Mouse (Mus musculus) heart, embryonic 13.5 days (tissue): ENCODE results near the gene Klrk1. TPM values are rescaled to one million over a fixed set of nuclear protein-coding genes. Genes with fewer than 3 reads are reported as not detected.

Experiments used
- ATAC-seq: fragments of 200-750 bp; cut with Nextera tagmentation; 2 replicates; pipeline ENCODE4 v1.8.0; 2017; ENCODE audit warnings: moderate TSS enrichment; ENCODE audit not compliant: insufficient number of reproducible peaks, low FRiP score, low TSS enrichment; ENCODE audit errors: extremely low read depth
- H3K27ac ChIP-seq: fragments of 300-500 bp; sonication (generic); replicated peaks from 2 replicates; pipeline ENCODE4 v1.5.1; 2015; ENCODE audit warnings: moderate library complexity, mild to moderate bottlenecking, inconsistent platforms
- H3K27me3 ChIP-seq: fragments of 300-500 bp; sonication (generic); replicated peaks from 2 replicates; pipeline ENCODE4 v1.6.1; 2015; ENCODE audit warnings: mild to moderate bottlenecking, inconsistent platforms
- H3K36me3 ChIP-seq: fragments of 300-500 bp; sonication (generic); 2 replicates; pipeline ENCODE4 v1.6.1; 2015; ENCODE audit warnings: mild to moderate bottlenecking, inconsistent platforms
- H3K4me1 ChIP-seq: fragments of 300-500 bp; sonication (generic); 2 replicates; pipeline ENCODE4 v1.6.1; 2015; ENCODE audit warnings: inconsistent platforms
- H3K4me2 ChIP-seq: fragments of 300-500 bp; sonication (generic); 2 replicates; pipeline ENCODE4 v1.6.1; 2015; ENCODE audit warnings: inconsistent platforms, mild to moderate bottlenecking, moderate library complexity
- H3K4me3 ChIP-seq: fragments of 300-500 bp; sonication (generic); 2 replicates; pipeline ENCODE4 v1.5.1; 2015; ENCODE audit warnings: moderate library complexity, mild to moderate bottlenecking, inconsistent platforms
- H3K9ac ChIP-seq: fragments of 300-500 bp; sonication (generic); 2 replicates; pipeline ENCODE4 v1.6.1; 2015; ENCODE audit warnings: inconsistent platforms, mild to moderate bottlenecking, moderate library complexity
- H3K9me3 ChIP-seq: fragments of 300-500 bp; sonication (generic); 2 replicates; pipeline ENCODE4 v1.6.1; 2016; ENCODE audit warnings: inconsistent platforms
- WGBS: fragments of 180-500 bp; shearing (Covaris S2); methylation state at CpG from one replicate; pipeline ENCODE4 v1.1.7; 2015; ENCODE audit warnings: mixed read lengths; 5-methylcytosine and 5-hydroxymethylcytosine counted together
- polyA plus RNA-seq: library from polyadenylated mRNA; unstranded; fragments of >200 nt; fragmentation: Nextera tagmentation; extraction: Ambion mirVana; gene quantifications from 2 replicates; pipeline ENCODE4 v1.2.1, GENCODE M21; 2015

Gene Klrk1
- polyA plus RNA-seq, 1 experiment from 2014 or later = not detected

DNA sequence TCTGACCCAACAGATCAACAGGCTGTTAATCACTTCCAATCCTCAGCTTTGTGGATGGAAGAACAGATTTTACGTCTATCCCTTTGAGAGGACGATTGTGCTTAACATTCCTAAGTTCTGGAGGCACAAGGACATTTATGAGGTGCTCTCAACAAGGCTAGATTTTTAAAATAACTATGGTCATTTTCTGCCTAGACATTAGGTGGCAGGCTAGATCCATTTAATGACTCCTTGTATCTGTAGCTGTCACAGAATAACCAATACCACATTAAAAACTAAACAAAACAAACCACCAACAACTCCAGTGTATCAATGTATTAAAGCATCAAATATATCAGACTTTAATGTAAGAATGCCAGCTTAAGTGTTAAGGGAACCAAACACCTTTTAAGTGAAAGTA is 48.3 kb downstream of the Klrk1 start:
- no peak overlapping the region for H3K4me3 ChIP-seq
- no peaks in the 10 kb centered on the region for H3K27me3 ChIP-seq
- no peaks in the 10 kb centered on the region for H3K4me1 ChIP-seq
- H3K27ac ChIP-seq = no peak overlapping the region
- no peak overlapping the region for H3K9ac ChIP-seq
- H3K4me2 ChIP-seq = no peak overlapping the region
- no peak for ATAC-seq
- no peaks in the 10 kb centered on the region for H3K36me3 ChIP-seq
- no peaks in the 10 kb centered on the region for H3K9me3 ChIP-seq
- 15% methylated on average over 2 of the region's 2 CpGs for WGBS

DNA sequence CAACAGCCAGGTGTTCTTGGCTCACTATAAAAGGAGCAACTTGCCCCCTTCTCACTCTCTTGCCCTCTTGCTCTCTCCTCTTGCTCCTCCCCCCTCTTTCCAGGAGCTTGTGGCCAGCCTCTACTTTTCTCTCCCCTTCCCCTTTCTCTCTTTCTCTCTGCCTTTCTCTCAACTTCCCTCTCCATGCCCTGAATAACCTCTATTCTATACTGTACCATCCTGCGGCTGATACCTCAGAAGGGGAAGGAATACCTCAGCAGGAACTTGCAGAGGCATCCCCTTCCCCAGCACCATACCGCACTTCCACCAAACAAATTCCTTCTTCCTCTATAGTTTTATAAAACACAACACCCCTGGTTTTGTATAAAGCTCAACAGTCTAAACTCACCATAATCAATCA is 58.4 kb downstream of the Klrk1 start:
- ATAC-seq = no peak
- 70% methylated on average over 2 of the region's 2 CpGs for WGBS
- no peak overlapping the region for H3K9ac ChIP-seq

More for the DNA sequence above, 58.4 kb downstream of the Klrk1 start:
- no peak overlapping the region for H3K27ac ChIP-seq
- H3K4me3 ChIP-seq = no peak overlapping the region
- no peaks in the 10 kb centered on the region for H3K36me3 ChIP-seq
- no peaks in the 10 kb centered on the region for H3K27me3 ChIP-seq
- H3K4me1 ChIP-seq = no peaks in the 10 kb centered on the region
- no peak overlapping the region for H3K4me2 ChIP-seq
- H3K9me3 ChIP-seq = no peaks in the 10 kb centered on the region

Other genes starting within 250 kb of the Klrk1 start
- 0.15 and 0.32 TPM in 2 replicates for gene Clec12b, start 238.0 kb downstream of the Klrk1 start, polyA plus RNA-seq
- gene Clec1b, start 226.6 kb downstream of the Klrk1 start, polyA plus RNA-seq = 5.9 and 9.6 TPM in 2 replicates
- 0.20 and 0.35 TPM in 2 replicates for gene Clec9a, start 215.0 kb downstream of the Klrk1 start, polyA plus RNA-seq
- 3.0 and 3.2 TPM in 2 replicates for gene Clec1a, start 171.9 kb downstream of the Klrk1 start, polyA plus RNA-seq
- gene Olr1, start 116.7 kb downstream of the Klrk1 start, polyA plus RNA-seq = 0.29 and 0.48 TPM in 2 replicates
- 0.12 TPM in 1 of 2 replicates, not detected in the other for gene Tmem52b, start 111.3 kb downstream of the Klrk1 start, polyA plus RNA-seq
- gene Gabarapl1, start 90.7 kb downstream of the Klrk1 start, polyA plus RNA-seq = 40.3 and 41.3 TPM in 2 replicates
- gene Klre1, start 46.0 kb downstream of the Klrk1 start, polyA plus RNA-seq = not detected in 2 replicates
- not detected in 2 replicates for gene Klrd1, start 32.1 kb downstream of the Klrk1 start, polyA plus RNA-seq
- not detected in 2 replicates for gene Klrc3, start 19.5 kb upstream of the Klrk1 start, polyA plus RNA-seq
- not detected in 2 replicates for gene Klrc2, start 36.8 kb upstream of the Klrk1 start, polyA plus RNA-seq
- gene Klrc1, start 55.1 kb upstream of the Klrk1 start, polyA plus RNA-seq = not detected in 2 replicates
- gene Klri1, start 93.3 kb upstream of the Klrk1 start, polyA plus RNA-seq = not detected in 2 replicates
- not detected in 2 replicates for gene Klri2, start 116.6 kb upstream of the Klrk1 start, polyA plus RNA-seq
- not detected in 2 replicates for gene Gm156, start 160.4 kb upstream of the Klrk1 start, polyA plus RNA-seq
- gene Gm17631, start 238.8 kb upstream of the Klrk1 start, polyA plus RNA-seq = not detected in 2 replicates